Mouse (Mus musculus) liver, embryonic 14.5 days (tissue): ENCODE measurements around the gene Aqr.

Experiments
- CTCF ChIP-seq: IDR thresholded peaks from 2 replicates; pipeline ENCODE4 v1.5.1; 2016; ENCODE audit warnings: antibody characterized with exemption, low read depth, control low read depth
- EP300 ChIP-seq: IDR thresholded peaks from 2 replicates; pipeline ENCODE4 v1.6.1; 2016; ENCODE audit warnings: antibody characterized with exemption, low read depth

- TF ChIP-seq CTCF = no peak
- no peak for TF ChIP-seq EP300
Measured at GRCm38 (mm10) chr2:114051871-114052241, 135.0 kb downstream of the Aqr start.
